Mouse (Mus musculus) cerebellum, adult 11 months (tissue): ENCODE data around the gene Nrp2.

Experiments used
- DNase-seq: peaks from one replicate; pipeline ENCODE4 v3.0.0; 2022

Gene Nrp2

GRCm38 (mm10) chr1:62724461-62725021 is 21.5 kb downstream of the Nrp2 start:
- DNase-seq = no peak

GRCm38 (mm10) chr1:62725032-62725678 is 22.1 kb downstream of the Nrp2 start:
- no peak for DNase-seq

- DNase-seq = no peak
These were observed 24.1 kb downstream of the Nrp2 start for GRCm38 (mm10) chr1:62727191-62727590.

GRCm38 (mm10) chr1:62728421-62728820 is 25.3 kb downstream of the Nrp2 start:
- DNase-seq = no peak

GRCm38 (mm10) chr1:62728926-62729325 is 25.8 kb downstream of the Nrp2 start:
- DNase-seq = no peak

- DNase-seq = no peak
These were observed 26.5 kb downstream of the Nrp2 start for GRCm38 (mm10) chr1:62729345-62730150.

- no peak for DNase-seq
These were observed 29.0 kb downstream of the Nrp2 start for GRCm38 (mm10) chr1:62732036-62732435.

GRCm38 (mm10) chr1:62734420-62734931 is 31.4 kb downstream of the Nrp2 start:
- DNase-seq = no peak

GRCm38 (mm10) chr1:62734980-62735379 is 31.9 kb downstream of the Nrp2 start:
- DNase-seq = no peak

GRCm38 (mm10) chr1:62735835-62736234 is 32.8 kb downstream of the Nrp2 start:
- DNase-seq = no peak

- no peak for DNase-seq
These were observed 33.4 kb downstream of the Nrp2 start for GRCm38 (mm10) chr1:62736455-62737012.

- DNase-seq = no peak
These were observed 35.1 kb downstream of the Nrp2 start for GRCm38 (mm10) chr1:62738165-62738564.

- DNase-seq = no peak
These were observed 39.0 kb downstream of the Nrp2 start for GRCm38 (mm10) chr1:62742092-62742491.

GRCm38 (mm10) chr1:62743064-62743694 is 40.1 kb downstream of the Nrp2 start:
- DNase-seq = no peak

GRCm38 (mm10) chr1:62745889-62746288 is 42.8 kb downstream of the Nrp2 start:
- DNase-seq = no peak

GRCm38 (mm10) chr1:62747421-62748111 is 44.5 kb downstream of the Nrp2 start:
- no peak for DNase-seq

- DNase-seq = no peak
These were observed 45.3 kb downstream of the Nrp2 start for GRCm38 (mm10) chr1:62748361-62748760.

- no peak for DNase-seq
These were observed 46.6 kb downstream of the Nrp2 start for GRCm38 (mm10) chr1:62749716-62750115.

GRCm38 (mm10) chr1:62750408-62751008 is 47.4 kb downstream of the Nrp2 start:
- DNase-seq = no peak

- no peak for DNase-seq
These were observed 48.2 kb downstream of the Nrp2 start for GRCm38 (mm10) chr1:62751011-62752006.

- no peak for DNase-seq
These were observed 49.0 kb downstream of the Nrp2 start for GRCm38 (mm10) chr1:62752055-62752454.
